Mouse (Mus musculus) stomach, postnatal 0 days (tissue): ENCODE data around the gene Jak1.

ENCODE experiments used
- CTCF ChIP-seq: IDR thresholded peaks from 2 replicates; pipeline ENCODE4 v1.5.1; 2016; ENCODE audit warnings: antibody characterized with exemption, low read depth, mild to moderate bottlenecking, moderate library complexity
- EP300 ChIP-seq: optimal IDR thresholded peaks from 2 replicates; pipeline ENCODE3; 2016; ENCODE audit warnings: antibody characterized with exemption

- TF ChIP-seq CTCF (no peak), EP300 (no peak)
Observed at GRCm38 (mm10) chr4:101199433-101200081, 65.5 kb downstream of the Jak1 start.
